Mouse (Mus musculus) megakaryocyte, embryonic 14.5 days (primary cell): ENCODE data around the gene Samd4b.

ENCODE experiments used
- FLI1 ChIP-seq: IDR thresholded peaks from 2 replicates; pipeline ENCODE4 v1.6.1; 2012; ENCODE audit warnings: low read length, inconsistent platforms, mixed read lengths
- GATA1 ChIP-seq: IDR thresholded peaks from 3 replicates; pipeline ENCODE4 v1.6.1; 2012; ENCODE audit warnings: mixed read lengths, low read length, inconsistent platforms, borderline replicate concordance

DNA sequence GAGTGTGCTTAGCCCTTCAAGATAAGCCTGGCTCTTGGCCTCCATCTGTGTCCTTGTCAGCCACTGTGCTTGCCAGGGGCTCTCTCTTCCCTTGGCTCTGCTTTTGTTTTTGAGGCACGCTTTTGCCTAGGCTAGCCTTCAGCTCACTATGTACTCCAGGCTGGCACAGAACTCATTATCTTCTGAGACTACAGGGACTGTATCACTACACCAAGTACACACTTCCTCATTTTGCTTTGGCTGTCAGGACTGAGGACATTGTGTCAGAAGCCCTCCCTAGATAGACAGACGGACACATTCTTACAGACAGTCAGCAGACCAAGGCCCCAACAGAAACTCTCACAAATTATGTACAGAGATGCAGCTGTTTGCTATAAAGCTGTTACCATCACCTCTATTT lies 135.2 kb downstream of the Samd4b start:
- TF ChIP-seq GATA1 (no peak), FLI1 (no peak)
